Mouse (Mus musculus) liver, postnatal 0 days (tissue): ENCODE data around the gene Serpinb3c. TPM values are rescaled to one million over a fixed set of nuclear protein-coding genes. Genes with fewer than 3 reads are reported as not detected.
"Not testable (repeated sequence)": the region's sequence is repeated elsewhere in the genome, so short reads cannot be mapped to it uniquely, and the experiment has no call there.

ENCODE experiments used
- ATAC-seq: fragments of 200-750 bp; cut with Nextera tagmentation; 2 replicates; pipeline ENCODE4 v1.8.0; 2017; ENCODE audit warnings: mild to moderate bottlenecking, moderate library complexity
- DNase-seq: peaks from one replicate; pipeline ENCODE4 v3.0.0-alpha.2; 2016
- H3K27ac ChIP-seq: fragments of 300-500 bp; sonication (generic); 2 replicates; pipeline ENCODE4 v1.5.1; 2014; ENCODE audit warnings: antibody characterized with exemption, moderate library complexity, mild to moderate bottlenecking, low read depth
- H3K27me3 ChIP-seq: fragments of 300-500 bp; sonication (generic); 2 replicates; pipeline ENCODE4 v1.6.1; 2014; ENCODE audit warnings: low read length, control low read depth, mixed read lengths; ENCODE audit not compliant: insufficient read depth
- H3K36me3 ChIP-seq: fragments of 300-500 bp; sonication (generic); replicated peaks from 2 replicates; pipeline ENCODE4 v1.6.1; 2014; ENCODE audit warnings: mild to moderate bottlenecking, control low read depth, low read length, moderate library complexity, mixed read lengths; ENCODE audit not compliant: insufficient read depth
- H3K4me1 ChIP-seq: fragments of 300-500 bp; sonication (generic); 2 replicates; pipeline ENCODE4 v1.6.1; 2014; ENCODE audit warnings: antibody characterized with exemption, mild to moderate bottlenecking, control low read depth; ENCODE audit not compliant: insufficient read depth
- H3K4me2 ChIP-seq: fragments of 300-500 bp; sonication (generic); 2 replicates; pipeline ENCODE4 v1.6.1; 2014; ENCODE audit warnings: low read depth, mild to moderate bottlenecking, low read length, moderate library complexity, mixed read lengths
- H3K4me3 ChIP-seq: fragments of 300-500 bp; sonication (generic); 2 replicates; pipeline ENCODE4 v1.5.1; 2014; ENCODE audit warnings: low read depth, low read length
- H3K9ac ChIP-seq: fragments of 300-500 bp; sonication (generic); replicated peaks from 2 replicates; pipeline ENCODE4 v1.6.1; 2014; ENCODE audit warnings: mild to moderate bottlenecking, moderate library complexity
- H3K9me3 ChIP-seq: fragments of 300-500 bp; sonication (generic); 2 replicates; pipeline ENCODE4 v1.6.1; 2016; ENCODE audit warnings: mild to moderate bottlenecking, control low read depth, low read length, mixed read lengths
- CTCF ChIP-seq: sonication (generic); IDR thresholded peaks from 2 replicates; pipeline ENCODE4 v1.5.1; 2016; ENCODE audit warnings: antibody characterized with exemption, low read depth
- WGBS: fragments of 180-500 bp; shearing (Covaris S2); extraction: QIAGEN DNeasy Blood & Tissue Kit; methylation state at CpG from one replicate; pipeline ENCODE4 v1.1.7; 2014; ENCODE audit not compliant: insufficient replicate concordance; 5-methylcytosine and 5-hydroxymethylcytosine counted together
- polyA plus RNA-seq: library from polyadenylated mRNA; unstranded; fragments of >200 nt; fragmentation: Nextera tagmentation; extraction: Ambion mirVana; gene quantifications from 2 replicates; pipeline ENCODE4 v1.2.1, GENCODE M21; 2015

The Serpinb3c gene
- polyA plus RNA-seq, result not detected in 2 replicates

- not testable (repeated sequence) for H3K36me3 ChIP-seq, H3K27ac ChIP-seq, H3K9ac ChIP-seq, H3K27me3 ChIP-seq, H3K4me2 ChIP-seq, H3K4me1 ChIP-seq, ATAC-seq, H3K9me3 ChIP-seq, DNase-seq, H3K4me3 ChIP-seq
Measured at GRCm38 (mm10) chr1:107278261-107278660, at the start of gene Serpinb3c, which contains the start of gene Serpinb3b. Serpinb3c (minus strand) TSS chr1:107278371. Serpinb3b (minus strand) TSS chr1:107278361.

GRCm38 (mm10) chr1:107243170-107243569, 35.0 kb downstream of the Serpinb3c start:
- H3K4me2 ChIP-seq, result not testable (repeated sequence)

More at GRCm38 (mm10) chr1:107243170-107243569, 35.0 kb downstream of the Serpinb3c start:
- H3K27ac ChIP-seq, H3K9ac ChIP-seq, H3K27me3 ChIP-seq, H3K9me3 ChIP-seq, DNase-seq, ATAC-seq, H3K4me3 ChIP-seq, H3K36me3 ChIP-seq, H3K4me1 ChIP-seq: not testable (repeated sequence)
- peak; percentile 58 for TF ChIP-seq CTCF
- WGBS, result 33% methylated on average over 3 of the region's 3 CpGs

Other genes starting within 250 kb of the Serpinb3c start
- not detected in 2 replicates for gene Serpinb3a, start 226.1 kb downstream of the Serpinb3c start, polyA plus RNA-seq
- not detected in 2 replicates for gene Serpinb3d, start 194.9 kb downstream of the Serpinb3c start, polyA plus RNA-seq
- gene Serpinb3b, start within 50 bp of the Serpinb3c start, polyA plus RNA-seq, result not detected in 2 replicates
- not detected in 2 replicates for gene Serpinb11, start 82.8 kb upstream of the Serpinb3c start, polyA plus RNA-seq
- gene Serpinb7, start 121.3 kb upstream of the Serpinb3c start, polyA plus RNA-seq, result not detected in 2 replicates
- 3.6 and 3.7 TPM in 2 replicates for gene Serpinb2, start 233.1 kb upstream of the Serpinb3c start, polyA plus RNA-seq